Mouse (Mus musculus) heart, embryonic 14.5 days (tissue): ENCODE measurements around the gene Cacna2d2. TPM values are rescaled to one million over a fixed set of nuclear protein-coding genes. Genes with fewer than 3 reads are reported as not detected.

Source experiments
- ATAC-seq: fragments of 200-750 bp; cut with Nextera tagmentation; 2 replicates; pipeline ENCODE4 v1.8.0; 2017; ENCODE audit warnings: low read depth, moderate TSS enrichment; ENCODE audit not compliant: insufficient number of reproducible peaks, insufficient read depth, low FRiP score
- H3K27ac ChIP-seq, 2 experiments: fragments of 200-500 bp in 1 of 2; fragments of 300-500 bp in 1 of 2; sonication (generic) in 1 of 2; replicated peaks in 1 of 2; 2 replicates each; pipeline ENCODE4 v1.5.1; 2012 to 2014; ENCODE audit warnings: low read depth in 2 of 2, low read length in 2 of 2, control low read depth in 1 of 2, mild to moderate bottlenecking in 1 of 2, mixed read lengths in 1 of 2; ENCODE audit not compliant: control insufficient read depth in 1 of 2, insufficient read depth in 1 of 2
- H3K27me3 ChIP-seq: fragments of 300-500 bp; sonication (generic); 2 replicates; pipeline ENCODE4 v1.6.1; 2014; ENCODE audit warnings: mild to moderate bottlenecking, low read length, control low read depth; ENCODE audit not compliant: control insufficient read depth, insufficient read depth
- H3K36me3 ChIP-seq: fragments of 300-500 bp; sonication (generic); 2 replicates; pipeline ENCODE4 v1.6.1; 2014; ENCODE audit warnings: mild to moderate bottlenecking, control low read depth, low read length, mixed read lengths; ENCODE audit not compliant: control insufficient read depth, insufficient read depth
- H3K4me1 ChIP-seq, 2 experiments: fragments of 200-500 bp in 1 of 2; fragments of 300-500 bp in 1 of 2; sonication (generic) in 1 of 2; 2 replicates each; pipeline ENCODE4 v1.6.1; 2012 to 2014; ENCODE audit warnings: low read length in 2 of 2, control low read depth in 1 of 2, mixed read lengths in 1 of 2; ENCODE audit not compliant: control insufficient read depth in 2 of 2, insufficient read depth in 2 of 2
- H3K4me2 ChIP-seq: fragments of 300-500 bp; sonication (generic); 2 replicates; pipeline ENCODE4 v1.6.1; 2014; ENCODE audit warnings: mild to moderate bottlenecking, low read length
- H3K4me3 ChIP-seq, 2 experiments: fragments of 200-500 bp in 1 of 2; fragments of 300-500 bp in 1 of 2; sonication (generic) in 1 of 2; 2 replicates each; pipeline ENCODE4 v1.5.1; 2012 to 2014; ENCODE audit warnings: low read length in 2 of 2, mild to moderate bottlenecking in 2 of 2, control low read depth in 1 of 2, low read depth in 1 of 2, moderate library complexity in 1 of 2; ENCODE audit not compliant: control insufficient read depth in 1 of 2, insufficient read depth in 1 of 2
- H3K9ac ChIP-seq: fragments of 300-500 bp; sonication (generic); 2 replicates; pipeline ENCODE4 v1.6.1; 2014; ENCODE audit warnings: mild to moderate bottlenecking, low read length
- H3K9me3 ChIP-seq: fragments of 300-500 bp; sonication (generic); 2 replicates; pipeline ENCODE4 v1.6.1; 2016; ENCODE audit warnings: low read length, control low read depth; ENCODE audit not compliant: control insufficient read depth
- WGBS: fragments of 180-500 bp; shearing (Covaris S2); extraction: QIAGEN DNeasy Blood & Tissue Kit; methylation state at CpG from one replicate; pipeline ENCODE4 v1.1.7; 2014; 5-methylcytosine and 5-hydroxymethylcytosine counted together
- polyA plus RNA-seq: library from polyadenylated mRNA; unstranded; fragments of >200 nt; fragmentation: Nextera tagmentation; extraction: Ambion mirVana; gene quantifications from 2 replicates; pipeline ENCODE4 v1.2.1, GENCODE M21; 2014

The Cacna2d2 gene
- polyA plus RNA-seq, 1 experiment from 2014 or later = 5.6 TPM

DNA sequence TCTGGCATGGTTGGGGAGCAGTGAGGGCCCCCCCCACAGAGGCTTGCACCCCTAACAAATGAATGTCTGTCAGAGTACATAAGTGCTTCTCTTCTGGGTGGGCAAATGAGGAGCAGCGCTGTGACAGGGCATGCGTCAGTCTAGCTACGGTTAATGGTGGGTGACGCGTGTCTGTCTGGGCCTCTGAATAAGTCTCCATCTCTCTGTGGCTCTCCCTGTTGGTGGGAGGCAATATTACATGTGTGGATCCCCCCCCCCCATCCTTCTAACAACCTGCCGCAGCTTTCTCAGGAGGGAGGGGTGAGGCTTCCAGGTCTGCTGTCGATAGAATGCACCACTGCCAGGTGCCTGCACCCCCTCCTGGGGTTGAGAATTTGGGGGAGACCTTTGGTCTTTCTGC lies 3.7 kb downstream of the Cacna2d2 start:
- Histone ChIP-seq H3K9ac (no peak overlapping the region), H3K4me2 (no peak overlapping the region), H3K27ac (no peak overlapping the region), H3K27me3 (peaks cover 55% of the 10 kb centered on the region), H3K4me3 (no peak overlapping the region), H3K9me3 (no peaks in the 10 kb centered on the region), H3K36me3 (no peaks in the 10 kb centered on the region), H3K4me1 (peaks cover 3 to 8% of the 10 kb centered on the region in 2 experiments; a peak in 2 of 4 replicates)
- no peak for ATAC-seq
- 58% methylated on average over 7 of the region's 7 CpGs for WGBS

- no peaks in the 10 kb centered on the region; a peak in 1 of 4 replicates for H3K4me1 ChIP-seq
These were observed 10.0 kb downstream of the Cacna2d2 start for GRCm38 (mm10) chr9:107409449-107409848.

DNA sequence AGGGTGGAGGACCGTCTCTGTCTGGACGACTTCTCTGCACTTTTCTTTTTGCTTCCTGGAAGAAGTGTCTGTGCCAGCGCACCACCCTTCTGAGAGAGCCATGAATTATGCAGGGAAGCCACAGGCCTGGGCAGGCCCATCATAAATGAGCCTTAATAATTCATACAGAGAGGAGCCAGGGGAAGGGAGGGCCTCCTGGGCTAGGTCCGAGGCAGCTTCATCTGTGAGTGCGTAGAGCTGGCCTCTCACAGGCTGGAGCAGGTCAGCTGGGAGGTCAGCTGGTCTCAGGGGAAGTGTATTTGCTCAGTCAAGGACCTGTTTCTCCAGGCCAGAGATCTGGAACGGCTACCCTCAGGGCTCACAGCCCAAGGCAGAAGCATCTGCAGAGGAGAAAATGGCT lies 17.7 kb downstream of the Cacna2d2 start:
- 55% methylated on average over 6 of the region's 6 CpGs for WGBS
- no peak overlapping the region for H3K4me2 ChIP-seq
- H3K9me3 ChIP-seq = no peaks in the 10 kb centered on the region
- H3K4me3 ChIP-seq = no peak overlapping the region
- H3K36me3 ChIP-seq = no peaks in the 10 kb centered on the region
- peaks cover 4% of the 10 kb centered on the region in 2 experiments; a peak in 2 of 4 replicates for H3K4me1 ChIP-seq
- ATAC-seq = no peak
- H3K27me3 ChIP-seq = no peaks in the 10 kb centered on the region
- no peak overlapping the region for H3K27ac ChIP-seq
- H3K9ac ChIP-seq = no peak overlapping the region

More at GRCm38 (mm10) chr9:107409449-107409848, 10.0 kb downstream of the Cacna2d2 start:
- Histone ChIP-seq H3K9ac (no peak overlapping the region), H3K9me3 (no peaks in the 10 kb centered on the region), H3K4me3 (no peak overlapping the region), H3K27me3 (0 out of 2 replicates have a peak, but pooled peaks cover 2% of the 10 kb centered on the region), H3K36me3 (no peaks in the 10 kb centered on the region), H3K4me2 (no peak overlapping the region), H3K27ac (no peak overlapping the region)
- ATAC-seq = no peak
- WGBS = 70% methylated on average over 4 of the region's 4 CpGs

DNA sequence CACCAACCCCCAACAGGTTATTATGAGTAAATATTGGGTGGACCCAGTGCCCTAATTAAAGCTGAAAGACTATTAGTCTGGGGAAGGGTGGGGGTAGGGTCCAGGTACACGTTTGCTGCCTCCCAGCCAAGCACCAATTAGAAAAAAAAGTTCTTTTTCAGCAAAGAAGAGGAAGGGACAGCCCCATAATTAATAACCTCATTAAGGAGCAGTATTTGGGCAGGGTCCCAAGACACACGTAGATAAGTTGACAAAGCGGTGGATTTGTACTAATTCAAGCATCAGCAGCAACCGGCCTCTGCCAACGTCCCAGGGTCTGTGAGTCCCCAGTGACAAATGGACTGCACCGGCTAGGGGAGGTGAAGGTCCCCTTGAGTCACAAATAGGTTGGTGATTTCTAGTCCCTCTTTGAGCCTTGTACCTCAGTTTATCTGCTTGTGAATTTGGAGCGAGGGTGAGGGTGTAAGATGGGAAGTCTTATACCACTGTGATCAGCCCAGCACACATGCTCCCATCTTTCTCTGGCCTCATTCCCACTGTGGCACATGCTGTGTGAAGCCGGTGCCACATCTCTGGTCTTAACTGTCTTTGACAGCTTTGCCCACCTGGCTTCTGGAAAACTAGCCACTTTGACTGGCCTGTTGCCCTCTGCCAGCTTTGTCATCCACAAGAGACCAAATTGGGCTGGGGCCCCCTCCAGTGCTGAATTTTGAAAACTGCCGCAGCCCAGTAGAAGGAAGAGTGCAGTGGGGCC lies 20.3 kb downstream of the Cacna2d2 start:
- WGBS = 79% methylated on average over 9 of the region's 9 CpGs
- Histone ChIP-seq H3K4me1 (peaks cover 11 to 13% of the 10 kb centered on the region in 2 experiments), H3K9ac (no peak overlapping the region), H3K27ac (no peak overlapping the region), H3K4me2 (no peak overlapping the region), H3K36me3 (no peaks in the 10 kb centered on the region), H3K27me3 (no peaks in the 10 kb centered on the region), H3K4me3 (no peak overlapping the region), H3K9me3 (no peaks in the 10 kb centered on the region)
- ATAC-seq = no peak

GRCm38 (mm10) chr9:107420898-107421297 lies 21.5 kb downstream of the Cacna2d2 start:
- Histone ChIP-seq H3K4me1 (peaks cover 9 to 13% of the 10 kb centered on the region in 2 experiments), H3K4me2 (no peak overlapping the region), H3K27me3 (no peaks in the 10 kb centered on the region), H3K9me3 (no peaks in the 10 kb centered on the region), H3K27ac (no peak overlapping the region), H3K9ac (peak overlapping the region; percentile 34; the same call in 1 of the 2 replicates), H3K4me3 (no peak overlapping the region), H3K36me3 (no peaks in the 10 kb centered on the region)
- WGBS = 78% methylated on average over 5 of the region's 5 CpGs
- no peak for ATAC-seq

DNA sequence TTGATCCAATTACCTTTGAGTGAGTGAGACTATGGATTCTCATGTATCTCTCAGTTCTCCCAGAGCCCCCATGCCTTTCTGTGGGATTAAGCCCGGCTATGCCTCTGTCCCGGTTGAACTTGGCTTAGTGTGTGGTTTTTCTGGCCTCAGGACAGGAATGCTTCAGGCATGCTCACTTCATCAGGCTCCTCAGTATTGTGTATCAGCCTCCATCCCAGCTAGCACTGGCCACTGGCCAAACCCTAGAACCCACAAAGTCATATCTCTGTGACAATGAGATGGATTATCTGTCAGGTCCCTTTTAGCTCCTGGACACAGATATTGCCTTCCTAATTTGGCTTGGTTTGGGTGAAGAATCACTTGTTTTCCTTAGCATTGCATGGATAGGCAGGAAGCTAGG lies 23.5 kb downstream of the Cacna2d2 start:
- H3K9me3 ChIP-seq = no peaks in the 10 kb centered on the region
- no peak overlapping the region for H3K4me2 ChIP-seq
- no peak overlapping the region for H3K4me3 ChIP-seq
- WGBS = 15% methylated on average over 2 of the region's 2 CpGs
- no peak overlapping the region for H3K27ac ChIP-seq
- H3K9ac ChIP-seq = no peak overlapping the region
- peaks cover 7 to 9% of the 10 kb centered on the region in 2 experiments for H3K4me1 ChIP-seq
- no peak for ATAC-seq
- H3K36me3 ChIP-seq = no peaks in the 10 kb centered on the region
- 0 out of 2 replicates have a peak, but pooled peaks cover 3% of the 10 kb centered on the region for H3K27me3 ChIP-seq

DNA sequence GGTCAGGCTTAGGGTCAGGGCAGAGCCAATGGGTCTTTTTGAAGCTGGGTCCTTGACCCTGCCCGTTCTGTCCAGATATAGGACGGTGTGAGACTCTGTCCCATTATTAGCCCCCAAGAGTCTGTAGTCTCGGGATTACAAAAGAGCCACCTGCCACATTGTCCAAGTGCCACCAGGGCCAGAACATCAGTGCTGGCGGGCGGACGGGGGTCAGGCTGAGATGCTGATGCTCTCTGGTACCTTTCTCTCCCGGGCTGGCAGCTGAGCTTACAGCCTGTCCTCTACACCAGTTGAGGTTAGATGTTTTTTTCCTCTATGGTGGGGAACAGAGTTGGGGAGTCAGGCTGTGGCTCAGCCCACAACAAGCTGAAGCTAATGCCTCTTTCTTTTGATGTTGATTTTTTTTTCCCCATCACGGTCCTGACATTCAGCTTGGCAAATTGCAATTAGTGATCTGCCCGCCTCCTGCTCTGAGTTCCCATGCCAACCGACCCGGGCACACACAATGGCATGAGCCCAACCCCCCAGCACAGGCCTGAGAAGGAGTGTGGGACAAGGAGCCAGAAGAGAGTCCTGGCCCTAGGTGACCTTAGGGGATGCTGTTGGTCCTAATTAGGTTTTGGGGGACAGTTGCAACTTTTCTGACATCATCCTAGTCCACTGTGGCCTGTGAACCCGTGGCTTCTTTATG lies 25.2 kb downstream of the Cacna2d2 start:
- Histone ChIP-seq H3K9me3 (no peaks in the 10 kb centered on the region), H3K36me3 (no peaks in the 10 kb centered on the region), H3K27ac (no peak overlapping the region), H3K27me3 (0 out of 2 replicates have a peak, but pooled peaks cover 3% of the 10 kb centered on the region), H3K4me1 (peaks cover 7 to 9% of the 10 kb centered on the region in 2 experiments), H3K9ac (no peak overlapping the region), H3K4me2 (no peak overlapping the region), H3K4me3 (no peak overlapping the region)
- 76% methylated on average over 12 of the region's 12 CpGs for WGBS
- ATAC-seq = no peak
